Mouse (Mus musculus) lung, postnatal 36 days (tissue): ENCODE data around the gene St6galnac3.

ENCODE experiments used
- DNase-seq: peaks from one replicate; pipeline ENCODE4 v3.0.0; 2022; ENCODE audit warnings: mixed read lengths

The St6galnac3 gene

DNA sequence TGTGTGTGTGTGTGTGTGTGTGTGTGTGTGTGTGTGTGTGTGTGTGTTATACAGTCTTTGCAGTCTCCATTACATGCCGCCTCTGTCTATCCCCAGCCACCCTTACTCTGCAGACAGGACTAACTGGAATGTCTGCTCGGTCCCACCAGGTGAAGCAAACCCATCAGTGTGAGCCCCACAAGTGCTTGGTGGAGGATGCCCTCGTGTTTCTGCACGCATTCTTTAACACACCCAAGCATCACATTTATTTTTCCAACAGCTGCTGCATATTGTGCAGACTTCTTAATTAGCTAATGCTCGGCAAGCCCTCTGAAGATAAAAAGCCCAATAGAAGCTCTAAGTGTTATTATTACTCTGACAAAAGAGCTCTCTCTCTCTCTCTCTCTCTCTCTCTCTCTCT, 268.7 kb downstream of the St6galnac3 start:
- DNase-seq, result no peak

DNA sequence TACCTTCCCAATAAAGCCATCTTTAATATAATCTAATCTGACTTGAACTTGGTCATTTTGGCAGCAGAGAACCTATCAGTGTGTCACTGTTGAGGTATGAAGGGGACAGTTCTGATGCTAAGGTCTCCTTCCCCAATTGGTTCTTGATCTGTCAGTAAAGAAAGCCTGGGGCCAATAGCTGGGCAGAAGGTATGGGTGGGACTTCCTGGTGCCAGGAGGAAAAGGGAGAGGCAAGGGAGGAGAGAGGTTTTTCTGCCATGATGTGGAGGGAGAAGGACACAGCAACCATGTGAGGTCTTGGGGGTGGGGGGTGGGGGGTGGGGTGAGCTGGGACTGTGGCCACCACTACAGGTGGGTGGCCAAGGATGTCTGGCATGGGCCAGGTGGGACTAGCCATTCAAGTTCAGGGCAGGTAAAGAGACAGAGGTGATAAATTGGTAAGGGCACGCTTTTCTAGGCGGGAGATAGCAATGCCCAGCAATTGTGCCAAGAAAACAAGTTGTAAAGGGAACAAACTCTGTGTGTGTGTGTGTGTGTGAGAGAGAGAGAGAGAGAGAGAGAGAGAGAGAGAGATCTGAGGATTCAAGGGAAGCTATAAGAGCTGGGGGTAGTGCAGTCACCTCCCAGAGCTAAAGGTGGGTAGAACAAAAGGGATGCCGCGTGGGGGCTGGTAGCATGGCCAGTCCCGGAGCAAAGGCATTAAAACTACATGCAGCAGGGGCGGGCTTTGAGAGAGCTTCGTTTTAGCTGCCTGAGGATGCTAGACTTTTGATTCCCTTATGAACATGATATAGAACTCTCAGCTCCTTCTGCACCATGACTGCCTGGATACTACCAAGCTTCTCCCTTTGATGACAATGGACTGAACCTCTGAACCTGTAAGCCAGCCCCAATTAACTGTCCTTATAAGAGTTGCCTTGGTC, 271.6 kb downstream of the St6galnac3 start:
- DNase-seq, result no peak

DNA sequence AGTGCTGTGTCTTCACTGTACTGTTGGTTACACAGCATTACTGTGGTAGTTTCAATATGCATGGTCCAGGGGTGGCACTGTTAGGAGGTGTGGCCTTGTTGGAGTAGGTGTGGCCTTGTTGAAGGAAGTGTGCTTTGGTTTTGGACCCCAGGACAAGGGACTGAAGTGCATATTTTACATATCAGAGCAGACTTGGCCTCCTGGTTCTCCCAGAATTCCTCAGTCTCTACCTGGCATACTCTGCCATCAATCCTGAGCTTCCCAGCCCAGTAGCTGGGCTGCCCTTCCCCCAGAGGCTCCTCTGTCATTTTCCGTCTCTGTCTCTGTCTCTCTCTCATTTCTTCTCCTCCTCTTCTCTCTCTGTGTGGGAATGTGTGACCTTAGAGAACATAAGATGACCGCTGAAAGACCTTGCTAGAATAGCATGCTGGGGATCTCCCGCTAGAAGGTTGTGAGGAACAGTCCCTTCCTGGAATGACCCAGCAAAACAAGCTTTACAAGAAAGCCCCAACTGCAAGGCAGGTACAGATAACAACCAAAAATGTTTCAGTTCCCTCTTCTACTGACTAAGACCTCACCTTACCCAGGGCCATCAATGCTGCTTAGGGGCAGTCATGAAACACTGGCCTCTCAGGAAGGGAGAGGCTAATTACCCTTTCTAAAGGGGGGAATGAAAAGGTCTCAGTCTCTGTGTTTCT, 272.5 kb downstream of the St6galnac3 start:
- no peak for DNase-seq

DNA sequence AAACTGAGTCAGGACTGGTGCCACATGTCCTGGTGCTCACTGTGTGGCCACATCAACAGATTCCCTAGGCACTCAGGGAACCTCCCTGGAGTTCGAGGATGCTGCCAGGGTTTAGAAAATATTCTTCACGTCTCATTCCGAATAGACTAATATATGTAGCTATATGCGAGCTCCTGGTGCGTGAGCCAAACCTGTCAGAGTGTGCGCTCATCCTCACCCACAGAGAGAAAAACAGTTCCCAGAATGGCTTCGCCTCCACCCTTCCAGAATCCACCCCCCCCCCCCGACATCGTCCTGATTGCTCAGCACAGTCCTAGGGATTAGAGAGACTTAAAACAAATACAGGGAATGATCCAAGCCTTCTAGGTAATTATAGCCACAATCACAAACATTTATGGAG, 283.6 kb downstream of the St6galnac3 start:
- no peak for DNase-seq

DNA sequence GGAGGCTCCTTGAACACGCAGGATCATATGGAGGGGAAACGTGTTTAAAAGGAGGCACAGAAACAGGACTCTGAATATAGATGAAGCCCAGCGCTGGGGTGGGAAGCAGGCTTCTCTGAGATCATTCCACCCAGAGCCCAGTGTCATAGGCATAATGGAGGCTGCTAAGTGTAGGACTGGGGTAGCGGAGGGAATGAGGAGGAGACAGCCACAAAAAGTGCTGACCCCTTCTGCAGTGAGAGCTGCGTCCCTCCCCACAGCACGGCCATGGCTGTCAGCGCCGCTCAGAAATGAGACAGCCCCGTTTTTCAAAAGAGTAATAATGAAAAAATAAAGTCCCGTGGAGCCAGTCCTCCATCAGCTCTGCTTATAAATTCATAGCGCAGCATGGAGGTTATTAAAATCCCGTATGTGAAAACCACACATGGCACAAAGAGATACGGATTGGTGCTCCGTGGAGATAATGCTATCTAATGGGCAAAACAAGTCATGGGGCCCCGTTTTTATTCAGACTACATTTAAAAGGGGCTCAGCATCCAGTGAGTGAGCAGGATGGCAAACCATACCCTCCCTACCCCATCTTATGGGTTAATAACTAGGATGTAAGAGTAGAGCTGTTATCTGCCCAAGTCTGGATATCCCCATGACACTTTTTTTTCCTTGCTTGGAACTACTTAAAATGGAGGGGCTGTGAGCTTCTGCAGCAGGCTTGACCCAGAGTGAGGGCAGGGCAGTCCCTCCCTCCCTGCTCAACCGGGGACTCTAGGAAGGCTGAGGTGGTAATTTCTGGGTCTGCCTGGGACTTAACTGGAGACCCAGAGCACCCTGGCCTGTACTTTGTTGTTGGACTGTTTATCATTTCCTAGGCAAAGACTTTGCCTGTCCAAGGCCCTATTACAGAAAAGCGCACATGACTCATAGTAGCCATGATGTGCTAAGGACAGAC, 288.6 kb downstream of the St6galnac3 start:
- no peak for DNase-seq

DNA sequence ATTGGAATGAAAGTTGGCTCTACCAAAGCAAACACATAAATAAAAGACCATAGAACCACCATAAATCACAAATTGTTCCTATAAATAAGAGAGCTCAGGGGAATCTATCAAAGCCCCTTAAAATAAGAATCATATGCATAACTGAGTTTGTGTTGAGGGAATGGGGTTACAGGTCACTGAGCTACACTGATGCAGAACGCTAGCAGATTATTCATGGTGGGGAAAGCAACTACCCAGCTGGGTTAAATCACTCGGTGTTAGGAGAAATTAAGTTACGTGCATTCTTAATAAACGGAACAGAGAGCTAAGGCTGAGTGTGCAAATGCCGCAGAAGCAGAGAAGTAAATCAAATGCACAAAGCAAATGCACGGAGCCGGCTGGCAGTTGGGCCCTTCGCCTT, 292.0 kb downstream of the St6galnac3 start:
- DNase-seq, result no peak

DNA sequence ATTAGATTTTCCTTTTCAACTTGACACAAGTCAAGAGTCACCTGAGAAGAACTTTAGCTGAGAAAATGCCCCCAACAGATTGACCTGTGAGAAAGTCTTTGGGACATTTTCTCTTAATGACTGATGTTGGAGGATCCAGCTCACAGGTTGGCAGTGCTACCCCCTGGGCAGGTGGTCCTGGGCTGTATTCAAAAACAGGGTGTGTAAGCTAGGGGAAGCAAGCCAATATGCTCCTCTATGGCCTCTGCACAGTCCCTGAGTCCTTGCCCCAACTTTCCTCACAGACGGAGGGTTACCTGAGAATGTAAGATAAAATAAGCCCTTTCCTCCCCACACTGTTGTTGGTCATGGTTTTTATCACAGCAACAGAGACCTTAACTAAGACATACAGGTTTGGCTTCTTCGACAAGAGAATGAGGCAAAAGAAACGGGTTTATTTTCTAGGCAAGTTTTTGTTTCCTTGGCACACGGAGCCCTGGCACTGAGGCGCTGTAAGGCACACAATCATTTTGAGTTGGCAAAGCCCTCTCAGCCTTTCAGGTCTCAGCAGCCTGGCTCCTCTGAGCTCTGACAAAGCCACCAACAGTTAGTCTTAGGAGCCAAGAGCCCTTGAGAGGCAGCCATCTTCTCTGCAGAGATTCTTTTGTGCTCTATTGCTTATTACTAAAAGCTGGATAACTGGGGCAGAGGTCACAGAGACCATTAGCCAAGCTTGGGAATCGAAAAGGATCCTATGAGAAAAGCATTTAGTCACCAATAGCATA, 292.7 kb downstream of the St6galnac3 start:
- DNase-seq, result no peak

DNA sequence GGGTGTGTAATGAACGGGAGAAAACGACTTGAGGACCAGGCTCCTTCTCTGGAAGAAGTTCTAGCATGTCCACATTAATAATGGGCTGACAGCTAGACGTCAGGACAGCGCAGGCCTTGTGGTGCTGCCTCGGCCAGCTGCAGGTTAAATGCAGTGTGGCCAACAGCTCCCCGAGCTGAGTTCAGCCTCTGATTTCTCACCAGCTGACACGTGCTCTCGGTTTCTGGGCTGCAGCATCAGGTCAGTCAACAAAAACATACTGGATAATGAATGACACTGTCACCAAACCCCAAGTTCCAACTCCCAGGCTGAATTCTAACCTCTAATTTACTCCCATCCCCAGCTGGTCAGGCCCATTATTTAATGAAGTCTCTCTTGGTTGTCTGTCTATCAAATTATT, 295.1 kb downstream of the St6galnac3 start:
- no peak for DNase-seq

DNA sequence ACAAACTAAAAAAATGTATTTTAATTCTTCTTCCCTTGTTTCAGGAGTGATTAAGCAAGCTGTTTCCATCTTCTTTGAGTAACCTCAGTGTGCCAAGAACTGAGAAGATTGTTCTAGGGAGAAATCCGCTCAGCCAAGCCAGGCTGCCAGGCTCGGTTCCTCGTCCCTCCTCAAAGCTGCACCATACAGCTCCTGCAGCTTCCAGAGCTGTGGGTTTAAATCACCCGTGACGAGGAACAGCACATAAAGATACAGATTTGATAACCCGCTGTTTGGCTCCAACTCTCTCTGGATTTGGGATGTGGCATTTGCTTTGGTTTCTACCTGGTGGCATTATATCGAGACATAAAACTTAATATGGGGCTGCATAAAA, 303.1 kb downstream of the St6galnac3 start:
- no peak for DNase-seq

DNA sequence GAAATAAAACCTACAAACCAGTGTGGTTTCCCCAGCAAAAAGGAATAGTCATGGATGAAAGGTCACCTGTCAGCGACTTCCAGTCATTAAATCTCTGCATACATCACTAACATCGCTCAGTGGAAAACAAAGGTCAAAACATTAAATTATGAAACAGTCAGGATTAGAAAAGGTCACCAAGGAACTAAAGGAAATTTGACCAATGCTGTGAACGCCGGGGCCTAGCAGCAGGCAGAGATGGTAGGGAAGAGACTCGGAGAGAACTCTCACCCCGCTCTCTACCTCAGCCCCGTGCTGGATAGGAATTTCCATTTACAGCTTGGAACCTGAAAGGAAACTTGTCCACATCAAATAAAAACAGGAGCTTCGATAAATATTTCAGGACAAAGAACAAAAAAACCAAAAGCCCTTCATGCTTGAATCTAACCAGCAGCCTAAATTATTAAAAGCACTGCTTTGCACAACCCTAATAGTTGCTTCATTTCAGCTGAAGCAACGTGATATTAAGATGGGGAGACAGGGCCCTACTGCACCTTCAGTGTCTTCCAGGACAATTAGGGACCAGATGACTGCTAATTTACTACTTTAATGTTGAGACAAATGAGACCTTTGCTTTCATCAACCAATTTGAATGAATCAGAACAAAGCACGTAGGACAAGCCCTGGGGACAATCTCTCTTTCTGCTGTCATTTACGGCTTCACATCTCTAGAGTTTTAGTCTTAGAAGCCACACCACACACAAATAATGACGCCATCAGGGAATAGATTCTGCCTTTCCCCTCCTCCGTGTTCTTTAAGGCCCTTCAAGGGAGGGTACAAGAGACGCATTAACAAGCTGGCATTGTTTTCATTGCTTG, 303.7 kb downstream of the St6galnac3 start:
- no peak for DNase-seq

DNA sequence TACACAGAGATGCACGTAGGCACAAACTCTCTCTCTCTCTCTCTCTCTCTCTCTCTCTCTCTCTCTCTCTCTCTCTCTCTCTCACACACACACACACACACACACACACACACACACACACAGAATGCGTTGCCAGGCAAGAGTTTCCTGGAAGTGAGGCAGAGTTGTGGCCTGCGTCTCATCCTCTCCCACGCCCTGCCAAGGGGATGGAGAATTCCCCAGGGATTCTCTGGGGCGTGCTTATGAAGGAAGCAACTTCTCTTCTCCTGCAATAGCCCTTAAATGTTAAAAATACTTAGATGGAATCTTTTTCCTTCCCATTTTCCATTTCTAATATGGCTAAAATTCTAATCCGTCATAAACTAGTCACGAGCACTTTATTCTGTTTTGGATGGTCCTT, 305.6 kb downstream of the St6galnac3 start:
- peak; percentile 15 for DNase-seq

DNA sequence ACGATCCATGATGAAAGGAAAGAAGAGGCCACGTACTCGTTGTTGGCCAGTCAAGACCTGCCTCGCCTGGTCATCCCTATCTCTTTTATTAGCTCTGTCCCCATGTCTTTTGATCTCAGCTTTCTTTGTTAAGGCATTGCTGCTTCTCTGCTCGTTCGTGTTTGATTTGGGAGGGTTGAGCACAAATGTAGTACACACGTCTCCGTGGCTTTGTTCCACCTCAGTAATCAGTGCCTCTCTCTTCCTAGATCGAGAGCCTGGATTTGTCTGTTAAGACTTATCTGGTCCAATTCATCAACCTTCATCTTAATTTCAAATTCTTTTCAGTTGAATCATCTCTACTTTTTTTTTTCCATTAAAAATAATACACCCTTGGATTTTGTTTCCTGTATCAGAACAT, 308.0 kb downstream of the St6galnac3 start:
- no peak for DNase-seq

DNA sequence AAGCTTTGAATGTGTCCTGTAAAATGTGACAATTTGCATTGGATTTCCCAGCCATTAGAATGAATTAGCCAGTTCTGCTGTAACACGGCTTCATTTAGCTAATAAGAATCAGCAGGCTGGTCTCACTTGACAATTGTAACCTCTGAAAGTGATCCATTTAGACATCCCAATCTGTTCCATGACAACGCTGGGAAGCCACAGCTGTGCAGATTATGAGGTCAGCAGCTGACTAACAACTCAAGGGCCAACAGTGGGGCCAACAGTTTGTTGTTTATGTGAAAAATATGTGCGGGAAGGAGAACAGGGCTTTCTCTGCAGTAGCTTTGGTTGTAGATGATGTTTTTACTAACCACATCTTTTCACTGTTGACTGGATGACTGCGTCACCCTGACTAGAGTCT, 308.6 kb downstream of the St6galnac3 start:
- DNase-seq, result no peak

DNA sequence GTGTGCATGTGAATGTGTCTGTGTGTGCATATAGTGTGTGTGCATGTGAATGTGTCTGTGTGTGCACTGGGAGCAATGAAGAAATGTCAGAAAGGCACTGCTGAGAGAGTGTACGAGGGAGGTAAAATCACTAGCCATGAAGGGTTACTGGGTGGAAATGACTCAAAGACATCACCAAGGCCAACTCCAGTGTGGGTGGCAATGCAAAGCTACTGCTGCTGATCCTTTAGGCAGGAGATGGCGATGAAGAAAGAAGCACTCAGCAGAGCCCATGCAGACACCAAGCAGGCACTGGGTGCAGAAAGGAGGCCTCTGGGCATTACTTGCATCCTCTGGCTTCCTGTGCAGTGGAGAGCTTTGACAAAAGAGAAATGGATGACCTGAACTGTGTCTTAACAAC, 310.8 kb downstream of the St6galnac3 start:
- DNase-seq, result no peak

DNA sequence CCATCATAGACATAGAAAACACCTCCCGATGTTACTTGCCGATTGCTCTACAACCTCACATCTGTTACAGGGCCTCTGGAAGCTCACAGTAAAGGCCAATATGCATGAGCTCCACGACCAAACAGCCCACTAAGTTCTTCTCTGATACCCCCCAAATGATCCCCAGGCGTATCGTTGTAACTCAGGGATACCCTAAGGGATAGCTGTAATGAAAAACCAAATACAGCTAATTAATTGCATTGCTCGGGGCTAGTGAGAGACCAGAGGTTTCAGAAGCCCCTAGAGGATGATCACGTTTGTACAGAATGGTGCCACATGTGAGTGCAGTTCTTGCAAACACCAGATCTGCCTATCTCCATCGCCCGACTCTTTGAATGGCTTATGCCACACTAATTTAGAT, 315.7 kb downstream of the St6galnac3 start:
- DNase-seq, result no peak

DNA sequence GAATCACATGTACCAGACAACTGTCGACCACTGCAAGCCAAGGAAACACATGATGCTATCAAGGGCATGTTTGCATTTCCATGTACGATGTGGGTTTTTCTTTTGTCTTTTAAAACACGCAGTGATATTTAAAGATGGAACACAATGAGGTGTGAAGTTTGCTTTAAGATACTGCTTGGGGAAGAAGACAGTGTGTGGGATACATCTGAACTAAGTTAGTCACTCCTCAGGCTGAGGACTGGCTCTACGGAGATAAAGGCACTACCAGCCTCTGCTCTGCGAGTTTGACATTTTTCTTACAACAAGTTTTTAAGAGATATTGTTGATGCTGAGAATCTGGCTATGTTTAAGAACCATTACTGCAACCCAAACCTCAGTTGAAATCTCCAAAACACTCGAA, 316.6 kb downstream of the St6galnac3 start:
- no peak for DNase-seq

DNA sequence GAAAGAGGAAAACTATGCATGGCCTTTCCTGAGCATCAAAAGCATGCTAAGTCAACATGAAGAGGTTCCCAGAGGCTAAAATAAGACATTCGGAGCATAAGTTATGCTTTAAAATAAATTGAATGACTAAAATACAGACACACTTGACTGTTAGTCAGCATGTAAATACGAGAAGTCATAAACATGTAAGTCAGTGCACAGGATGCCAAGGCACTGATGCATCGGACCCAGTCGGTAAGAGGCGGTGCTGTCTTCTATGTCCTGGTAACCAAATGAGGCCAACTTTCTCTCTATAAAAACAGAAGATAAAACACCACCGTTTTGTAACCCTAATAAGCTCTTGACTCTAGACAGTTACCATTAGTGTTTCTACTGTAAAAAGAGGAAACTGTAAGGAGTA, 317.3 kb downstream of the St6galnac3 start:
- no peak for DNase-seq

DNA sequence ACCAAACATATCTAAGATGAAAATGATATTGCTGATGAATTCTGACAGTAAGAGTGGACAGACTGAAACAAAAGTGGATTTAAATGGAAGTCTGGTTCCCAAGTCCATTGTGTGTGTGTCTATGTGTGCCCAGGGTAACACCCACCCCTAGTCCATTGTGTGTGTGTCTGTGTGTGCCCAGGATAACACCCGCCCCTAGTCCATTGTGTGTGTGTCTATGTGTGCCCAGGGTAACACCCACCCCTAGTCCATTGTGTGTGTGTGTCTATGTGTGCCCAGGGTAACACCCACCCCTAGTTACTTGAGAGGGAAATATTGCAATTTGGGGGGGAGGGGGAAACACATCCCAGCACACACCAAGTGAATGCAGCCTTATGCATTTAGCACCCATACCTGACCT, 318.1 kb downstream of the St6galnac3 start:
- no peak for DNase-seq

DNA sequence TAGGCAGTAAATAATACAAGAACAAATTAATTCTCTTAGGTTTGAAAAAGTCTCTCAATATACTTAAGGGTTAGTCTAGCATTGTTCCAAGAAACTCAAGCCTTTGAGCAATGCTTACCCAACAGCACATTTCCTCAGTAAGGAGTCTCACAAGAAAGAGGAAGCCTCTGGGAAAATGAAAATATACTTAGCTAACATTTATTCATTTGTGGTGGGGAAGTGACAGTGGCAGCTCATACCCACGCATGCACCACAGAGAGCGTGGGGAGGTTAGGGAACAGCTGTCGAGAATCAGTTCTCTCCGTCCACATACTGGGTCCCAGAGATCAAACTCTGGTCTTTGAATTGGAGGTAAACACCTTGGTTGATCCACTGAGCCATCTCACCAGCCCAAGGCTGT, 318.8 kb downstream of the St6galnac3 start:
- peak; percentile 32 for DNase-seq

DNA sequence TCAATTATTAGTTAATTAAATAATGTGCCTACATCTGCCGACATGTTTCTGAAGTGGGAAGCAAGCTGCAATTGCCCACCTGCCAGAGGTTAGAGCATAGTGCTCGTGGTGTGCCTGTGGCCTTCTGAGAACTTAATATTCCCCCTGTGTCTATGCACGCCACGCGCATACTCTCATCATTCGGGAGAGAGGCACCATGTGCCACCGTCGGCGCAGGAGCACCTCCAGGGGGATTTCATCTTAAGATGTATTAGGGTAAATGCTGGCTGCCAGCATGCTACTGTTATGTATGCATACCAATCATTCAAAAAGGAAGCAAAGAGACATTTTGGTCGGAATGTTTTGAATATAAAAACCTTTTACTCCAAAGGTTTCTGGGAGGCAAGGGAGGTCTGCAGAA, 319.3 kb downstream of the St6galnac3 start:
- DNase-seq, result no peak

DNA sequence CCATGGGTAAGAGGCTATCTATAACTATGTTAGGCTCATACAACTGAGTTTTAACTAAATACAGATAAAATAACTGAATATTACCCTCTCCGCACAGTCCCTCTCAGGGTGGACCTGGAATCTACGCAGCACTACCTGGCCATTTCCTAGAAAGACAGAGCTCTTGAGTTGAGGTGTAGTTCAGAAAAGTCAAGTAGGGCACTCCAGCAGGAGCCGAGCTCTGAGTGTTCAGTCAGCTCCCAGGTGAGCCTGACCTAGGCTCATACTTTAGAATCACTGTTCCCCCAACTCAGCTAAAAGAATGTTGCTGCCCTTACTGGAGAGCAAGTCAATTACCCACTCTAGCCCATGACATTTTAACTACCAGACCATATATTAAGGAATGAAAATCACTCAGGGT, 324.7 kb downstream of the St6galnac3 start:
- DNase-seq, result no peak
